Mouse (Mus musculus) layer of hippocampus, postnatal 36 days (tissue): ENCODE results near the gene Ppp1r26. TPM values are rescaled to one million over a fixed set of nuclear protein-coding genes. Genes with fewer than 3 reads are reported as not detected.
"Not testable (repeated sequence)": the region's sequence is repeated elsewhere in the genome, so short reads cannot be mapped to it uniquely, and the experiment has no call there.

ENCODE experiments used
- DNase-seq, 2 experiments: peaks; one replicate each; pipeline ENCODE4 v3.0.0; 2022
- total RNA-seq, 2 experiments: library from RNA; stranded (reverse); gene quantifications; 2 replicates each; pipeline ENCODE4 v1.2.3; 2021

Gene Ppp1r26
- total RNA-seq, 2 experiments from 2014 or later, result 14.5 to 18.0 TPM

GRCm38 (mm10) chr2:28447315-28447670 lies 693 bp downstream of the Ppp1r26 start:
- no peak for DNase-seq

GRCm38 (mm10) chr2:28451663-28452062 lies 5.1 kb downstream of the Ppp1r26 start:
- no peak for DNase-seq

- no peak for DNase-seq
These were observed 6.9 kb downstream of the Ppp1r26 start for GRCm38 (mm10) chr2:28453539-28453938.

GRCm38 (mm10) chr2:28456616-28457015 lies 10.0 kb downstream of the Ppp1r26 start:
- DNase-seq, result no peak

GRCm38 (mm10) chr2:28463919-28464318 lies 17.3 kb downstream of the Ppp1r26 start:
- peak; percentile 50 to 64 for DNase-seq

- DNase-seq, result no peak
These were observed 18.3 kb downstream of the Ppp1r26 start for GRCm38 (mm10) chr2:28464919-28465318.

- peak; percentile 69 to 75 for DNase-seq
These were observed 19.4 kb downstream of the Ppp1r26 start, which contains the start of gene 1700007K13Rik for GRCm38 (mm10) chr2:28465836-28466518. TSS of gene 1700007K13Rik (minus strand) at chr2:28466332.

GRCm38 (mm10) chr2:28467860-28468485 lies 21.4 kb downstream of the Ppp1r26 start, which contains the start of gene Mrps2:
TSS of gene Mrps2 (plus strand) at chr2:28468066.
- peak; percentile 83 to 85 for DNase-seq

- no peak for DNase-seq
These were observed 22.1 kb downstream of the Ppp1r26 start for GRCm38 (mm10) chr2:28468486-28469225.

- DNase-seq, result no peak
These were observed 22.9 kb downstream of the Ppp1r26 start for GRCm38 (mm10) chr2:28469461-28469860.

- no peak for DNase-seq
These were observed 24.0 kb downstream of the Ppp1r26 start for GRCm38 (mm10) chr2:28470591-28470990.

- not testable (repeated sequence) for DNase-seq
These were observed 25.4 kb downstream of the Ppp1r26 start for GRCm38 (mm10) chr2:28472011-28472410.

GRCm38 (mm10) chr2:28477993-28478392 lies 31.4 kb downstream of the Ppp1r26 start:
- not testable (repeated sequence) for DNase-seq

GRCm38 (mm10) chr2:28479208-28480204 lies 32.9 kb downstream of the Ppp1r26 start:
- no peak for DNase-seq

- DNase-seq, result no peak
These were observed 37.3 kb downstream of the Ppp1r26 start for GRCm38 (mm10) chr2:28483861-28484260.

- DNase-seq, result no peak
These were observed 47.9 kb downstream of the Ppp1r26 start for GRCm38 (mm10) chr2:28494521-28494920.

GRCm38 (mm10) chr2:28495207-28495756 lies 48.7 kb downstream of the Ppp1r26 start:
- DNase-seq, result no peak

GRCm38 (mm10) chr2:28495801-28496595 lies 49.4 kb downstream of the Ppp1r26 start:
- DNase-seq, result no peak

GRCm38 (mm10) chr2:28496671-28497070 lies 50.1 kb downstream of the Ppp1r26 start, which contains the start of gene Gbgt1:
TSS of gene Gbgt1 (plus strand) at chr2:28496891.
- DNase-seq, result no peak

GRCm38 (mm10) chr2:28497561-28497960 lies 51.0 kb downstream of the Ppp1r26 start:
- DNase-seq, result no peak

- DNase-seq, result no peak
These were observed 51.8 kb downstream of the Ppp1r26 start for GRCm38 (mm10) chr2:28498431-28498830.
